Mouse (Mus musculus): ENCODE measurements around the gene Adgrv1.

DNA sequence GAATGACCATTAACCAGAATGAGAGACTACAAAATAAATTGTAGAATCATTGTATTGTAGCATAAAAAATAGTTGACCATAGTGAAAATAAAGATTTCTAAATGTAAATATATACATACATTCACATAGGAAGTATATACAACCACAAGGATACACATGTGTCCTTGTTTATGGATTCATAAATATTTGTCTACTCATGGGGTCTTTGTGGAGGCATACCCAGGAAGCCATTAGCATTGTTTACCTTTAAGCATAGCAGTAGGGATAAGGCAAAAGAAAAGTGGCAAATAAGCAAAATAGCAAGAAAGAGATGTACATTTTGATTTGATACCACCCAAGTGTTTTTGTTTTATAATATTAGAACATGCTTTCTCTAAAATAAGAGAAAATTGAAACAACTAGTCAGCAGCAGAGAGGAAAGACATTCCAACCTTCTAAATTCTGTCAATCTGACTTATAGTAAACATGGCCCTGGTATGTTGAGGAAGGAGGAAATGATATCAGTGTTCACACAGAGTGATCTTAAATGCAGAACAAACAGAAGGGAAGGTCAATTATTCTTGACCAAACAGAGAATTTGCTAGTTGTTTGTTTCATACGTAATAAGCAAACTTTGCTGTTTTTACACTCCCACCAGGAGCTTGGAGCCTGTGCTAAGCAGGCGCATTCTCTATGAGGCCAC lies 354.1 kb downstream of the Adgrv1 start:
- TF ChIP-seq POLR2A (IDR thresholded peaks at IDR 0.05; ENCODE audit: borderline replicate concordance, extremely low read depth, insufficient read depth, insufficient read length, poor library complexity, severe bottlenecking) (no peak), CTCF (IDR thresholded peaks at IDR 0.05; ENCODE audit: borderline replicate concordance, extremely low read depth, insufficient read depth, insufficient read length) (no peak)
